Mouse (Mus musculus): Measurements from ENCODE around the gene Rbfox3.
A peak's percentile ranks its signal among the peaks of the same experiment; 100 is the strongest.

The Rbfox3 gene

DNA sequence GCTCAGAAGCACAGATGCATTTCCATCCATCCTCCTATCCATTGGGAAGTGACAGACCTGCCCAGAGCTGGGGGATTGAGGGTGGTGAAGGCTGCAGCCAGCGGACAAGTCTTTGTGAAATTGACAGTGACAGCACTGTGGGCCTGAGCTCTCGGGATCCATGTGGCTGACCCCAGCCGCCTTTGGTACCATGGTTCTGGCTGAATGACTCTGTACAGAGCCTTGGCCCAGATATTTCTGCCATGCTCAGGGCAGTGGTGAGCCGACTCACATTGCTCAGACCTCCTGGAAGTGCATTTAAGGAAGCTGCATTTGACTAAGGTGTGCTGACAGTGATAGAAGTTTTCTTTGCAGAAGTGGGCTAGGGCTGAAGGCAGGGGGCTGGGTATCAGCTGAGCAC, 144.0 kb downstream of the Rbfox3 start:
- DNase-seq (ENCODE audit: inconsistent ontology term), result no peak

DNA sequence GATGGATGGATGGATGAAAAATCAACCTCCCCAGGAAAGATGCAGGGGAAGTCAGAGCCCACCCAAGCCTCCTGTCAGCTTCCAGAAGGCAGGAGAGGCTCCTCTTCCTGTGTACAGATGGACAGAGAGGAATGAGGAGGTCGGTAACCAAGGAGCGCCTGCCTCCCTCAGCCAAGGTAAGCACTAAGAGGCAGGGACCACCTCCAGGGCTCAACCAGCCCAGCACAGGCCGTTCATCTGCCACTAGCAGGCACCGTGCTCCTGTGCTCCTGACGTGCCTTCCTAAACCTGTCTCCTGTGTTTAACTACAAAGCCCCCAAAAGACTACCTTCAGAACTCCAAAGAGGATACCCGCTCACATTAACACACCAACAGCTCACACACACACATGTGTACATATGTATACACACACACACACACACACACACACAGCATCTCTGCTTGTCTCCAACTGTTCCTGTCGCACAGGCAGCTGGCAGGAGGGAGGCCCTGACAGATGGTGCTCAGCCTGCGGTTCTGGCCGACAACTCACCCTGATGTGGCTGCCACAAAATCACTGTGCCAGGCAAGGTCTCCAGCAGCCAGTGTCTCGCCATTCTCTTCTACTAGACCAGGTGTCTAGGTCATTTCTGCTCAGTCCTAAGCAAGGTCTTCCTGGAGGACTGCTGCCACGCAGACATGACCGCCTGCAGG, 151.0 kb downstream of the Rbfox3 start:
- DNase-seq (ENCODE audit: inconsistent ontology term), result no peak

DNA sequence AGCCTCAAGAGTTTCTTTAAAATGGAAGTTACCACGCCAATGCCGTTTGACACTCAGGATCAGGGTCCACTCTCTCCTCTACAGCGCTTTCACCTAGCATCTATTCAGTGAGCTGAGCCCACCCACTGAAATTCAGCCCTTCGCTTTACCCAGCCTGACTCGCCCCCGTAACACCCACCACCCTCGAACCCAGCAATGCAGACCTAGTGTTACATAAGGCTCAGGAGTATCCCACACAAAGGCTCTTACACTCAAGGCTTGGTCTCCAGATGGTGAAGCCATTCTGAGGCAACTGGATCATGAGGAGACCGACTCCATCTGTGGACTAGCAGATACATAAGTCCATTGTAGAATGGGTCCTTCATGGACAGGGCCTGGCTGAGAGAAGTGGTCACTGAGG, 152.2 kb downstream of the Rbfox3 start:
- no peak for DNase-seq (ENCODE audit: inconsistent ontology term)

DNA sequence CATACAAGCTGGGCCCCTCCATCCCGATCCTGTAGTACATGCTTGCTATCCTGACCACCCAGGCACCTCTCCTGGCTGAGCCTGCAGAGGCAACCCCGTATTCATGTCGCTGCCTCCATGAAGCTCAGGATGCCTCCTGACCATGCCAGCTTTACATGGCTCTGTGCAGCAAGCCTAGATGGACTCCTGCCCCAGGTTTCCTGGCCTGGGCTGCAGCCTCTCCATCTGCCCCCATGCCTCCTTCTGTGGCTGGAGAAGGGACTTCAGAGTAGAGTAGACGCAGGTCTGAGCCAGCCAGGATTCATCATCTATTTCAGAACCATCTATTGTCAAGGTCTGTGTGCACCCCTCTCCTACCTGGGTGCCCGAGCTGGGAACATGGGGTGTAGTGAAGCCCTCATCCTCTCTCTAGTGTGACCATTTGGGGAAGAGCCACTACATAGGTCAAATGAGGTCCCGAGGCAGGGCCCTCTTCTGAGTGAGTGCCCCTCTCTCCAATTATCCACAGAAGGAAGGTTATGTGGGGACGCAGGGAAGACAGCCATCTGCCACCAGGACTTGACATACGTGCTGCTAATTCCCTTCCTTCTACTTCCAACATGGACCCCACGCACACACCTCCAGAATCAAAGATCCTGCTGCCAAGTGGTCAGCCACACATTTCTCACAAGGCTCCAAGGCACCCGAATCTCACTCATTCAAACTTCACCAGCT, 153.0 kb downstream of the Rbfox3 start:
- DNase-seq (ENCODE audit: inconsistent ontology term), result no peak

DNA sequence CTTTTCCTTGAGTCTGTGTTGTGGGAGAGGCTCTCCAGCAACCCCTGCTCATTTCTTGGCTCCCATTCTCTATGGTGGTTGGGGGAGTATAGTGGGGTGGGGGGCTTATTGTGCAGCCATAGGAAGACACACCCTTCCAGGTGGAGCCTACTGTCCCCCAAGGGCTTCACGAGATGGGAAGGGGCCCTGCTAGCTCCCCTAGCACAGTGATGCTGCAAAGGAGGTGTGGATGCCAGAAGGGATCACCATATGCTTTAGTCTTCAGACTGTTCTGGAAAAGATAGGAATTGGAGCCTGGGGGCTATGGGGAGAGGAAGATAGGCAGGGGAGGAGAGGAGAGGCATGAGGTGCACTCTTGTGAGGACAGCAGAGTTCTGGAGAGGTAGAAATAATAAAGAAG, 153.9 kb downstream of the Rbfox3 start:
- DNase-seq (ENCODE audit: inconsistent ontology term), result no peak

DNA sequence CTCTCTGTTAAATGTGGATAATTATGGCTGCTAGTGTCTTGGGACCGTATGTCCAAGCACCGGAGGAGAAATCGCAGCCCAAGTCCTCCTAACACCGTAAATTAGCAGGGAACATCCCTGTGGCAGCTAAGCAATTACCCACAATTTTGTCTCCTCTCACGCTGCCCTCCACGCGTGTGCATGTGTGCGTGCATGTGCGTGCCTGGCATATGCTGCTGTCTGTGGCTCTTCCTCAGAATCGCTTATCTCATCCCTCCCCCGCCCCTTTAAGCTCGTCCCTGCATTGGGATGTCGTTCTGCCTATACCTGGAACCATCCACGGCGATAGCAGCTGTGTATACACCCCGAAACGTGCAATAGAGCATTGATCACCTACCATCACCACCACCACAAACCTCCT, 156.4 kb downstream of the Rbfox3 start:
- DNase-seq (ENCODE audit: inconsistent ontology term), result no peak

DNA sequence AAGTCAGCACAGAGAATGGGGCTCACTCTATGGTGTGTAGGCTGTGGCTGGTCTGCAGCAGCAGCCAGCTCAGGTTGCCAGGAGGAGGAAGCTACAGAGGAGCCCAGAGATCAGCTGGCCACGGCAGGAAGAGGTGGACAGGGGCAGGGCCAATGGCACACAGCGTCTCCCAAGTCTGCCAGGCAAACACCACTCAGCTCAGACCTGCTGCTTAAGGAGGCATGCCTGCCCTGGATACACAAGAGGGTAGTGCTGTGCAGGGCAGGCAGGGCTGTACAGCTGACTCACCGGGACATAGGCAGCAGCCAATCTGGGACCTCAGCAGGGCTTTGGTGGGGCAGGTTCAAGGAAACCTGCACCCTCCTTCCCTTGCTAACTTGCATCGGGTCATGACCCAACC, 156.9 kb downstream of the Rbfox3 start:
- DNase-seq (ENCODE audit: inconsistent ontology term), result no peak

DNA sequence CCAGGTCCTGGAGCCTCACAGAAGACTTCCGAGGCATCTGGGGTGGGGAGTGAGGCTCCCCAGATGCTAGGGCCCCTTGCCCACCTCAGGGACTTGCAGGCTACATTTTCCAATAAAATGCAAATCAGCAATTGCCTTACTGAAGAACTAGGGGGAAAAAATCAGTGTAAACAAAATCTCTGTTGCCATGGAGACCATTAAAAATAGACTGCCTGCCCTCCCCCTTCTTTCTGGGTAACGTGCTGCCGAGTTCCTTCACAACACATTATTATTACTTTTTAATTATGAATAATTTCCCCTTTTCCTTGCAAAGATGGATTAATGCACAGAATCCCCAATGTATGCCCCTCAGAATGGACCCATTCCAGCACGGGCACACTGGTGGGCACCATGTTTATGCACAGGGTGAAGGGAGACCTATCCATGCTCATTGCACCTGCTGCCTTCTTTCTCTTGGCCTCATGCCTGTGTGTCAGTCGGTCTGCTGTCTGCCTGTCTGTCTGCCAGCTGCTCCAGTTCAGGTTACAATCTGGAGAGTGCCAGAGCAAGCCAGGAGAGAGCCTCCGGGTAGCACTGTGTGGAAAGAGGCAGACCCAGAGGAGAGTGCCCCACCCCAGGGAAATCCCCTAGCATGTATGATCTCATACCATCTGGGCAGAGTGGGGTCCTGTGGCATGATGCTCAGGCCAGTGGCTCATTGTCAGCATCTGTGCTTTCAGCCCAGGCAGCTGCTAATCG, 159.3 kb downstream of the Rbfox3 start:
- DNase-seq (ENCODE audit: inconsistent ontology term), result no peak

DNA sequence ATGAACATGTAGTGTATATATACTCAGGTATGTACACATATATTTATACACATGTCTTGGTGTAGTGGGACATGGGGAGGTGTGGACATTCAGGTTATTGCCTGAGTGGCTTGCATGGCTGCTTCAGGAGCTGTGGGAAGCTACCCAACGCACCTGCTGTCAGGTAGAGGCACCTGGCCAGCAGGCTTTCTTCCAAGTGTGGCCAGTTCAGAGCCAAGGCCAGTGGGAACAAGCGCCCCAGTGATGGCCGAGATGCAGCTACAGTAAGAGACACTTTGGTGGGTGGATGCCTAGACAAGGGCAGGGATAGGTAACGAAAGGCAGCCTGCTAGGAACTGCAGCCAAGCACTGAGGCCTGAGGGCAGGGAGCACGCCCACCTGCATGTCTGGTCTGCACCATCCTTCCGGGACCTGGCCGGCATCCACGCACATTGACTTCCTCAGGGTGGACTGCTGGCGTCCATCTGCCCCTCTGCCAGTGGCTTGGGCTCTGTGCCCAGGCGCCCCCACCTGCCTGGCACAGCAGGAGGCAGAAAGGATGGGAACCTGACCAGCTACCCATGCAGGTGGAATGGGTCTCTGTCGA, 160.6 kb downstream of the Rbfox3 start:
- DNase-seq (ENCODE audit: inconsistent ontology term), result no peak

DNA sequence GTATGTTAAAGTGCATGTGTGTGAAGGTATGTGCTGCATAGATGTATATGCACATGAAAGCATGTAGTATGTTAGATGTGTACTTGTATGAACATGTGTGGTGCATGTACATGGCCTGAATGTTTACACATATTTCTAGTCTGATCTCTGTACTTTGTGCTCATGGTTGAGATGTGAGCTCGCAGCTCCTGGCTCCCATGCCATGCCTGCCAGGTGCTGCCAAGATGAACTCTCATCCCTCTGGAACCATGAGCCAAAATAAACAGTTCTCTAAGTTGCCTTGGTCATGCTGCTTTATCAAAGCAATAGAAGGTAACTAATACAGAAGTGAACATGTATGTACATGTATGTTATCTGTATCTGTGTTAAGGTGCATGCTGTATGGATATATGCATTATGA, 161.9 kb downstream of the Rbfox3 start:
- DNase-seq (ENCODE audit: inconsistent ontology term), result no peak

DNA sequence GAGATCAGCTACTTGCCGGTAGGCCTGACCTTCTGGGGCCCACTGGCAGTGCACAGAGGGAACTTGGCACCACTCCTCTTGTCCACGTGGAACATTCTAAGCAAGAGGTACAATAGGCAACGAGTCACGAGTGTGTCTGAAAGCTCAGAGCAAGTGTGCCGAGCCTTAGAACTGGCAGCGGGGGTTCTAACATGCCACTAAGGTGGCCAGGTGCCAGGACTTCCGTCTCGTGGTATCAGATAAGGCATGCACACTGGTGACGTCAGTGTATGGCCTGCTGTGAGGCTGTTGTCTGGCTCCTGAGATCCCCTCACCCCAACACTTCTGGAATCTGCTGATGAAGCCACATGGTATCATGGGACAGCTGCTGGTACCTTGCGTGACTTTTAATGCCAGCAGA, 162.8 kb downstream of the Rbfox3 start:
- DNase-seq (ENCODE audit: inconsistent ontology term), result peak; percentile 5

DNA sequence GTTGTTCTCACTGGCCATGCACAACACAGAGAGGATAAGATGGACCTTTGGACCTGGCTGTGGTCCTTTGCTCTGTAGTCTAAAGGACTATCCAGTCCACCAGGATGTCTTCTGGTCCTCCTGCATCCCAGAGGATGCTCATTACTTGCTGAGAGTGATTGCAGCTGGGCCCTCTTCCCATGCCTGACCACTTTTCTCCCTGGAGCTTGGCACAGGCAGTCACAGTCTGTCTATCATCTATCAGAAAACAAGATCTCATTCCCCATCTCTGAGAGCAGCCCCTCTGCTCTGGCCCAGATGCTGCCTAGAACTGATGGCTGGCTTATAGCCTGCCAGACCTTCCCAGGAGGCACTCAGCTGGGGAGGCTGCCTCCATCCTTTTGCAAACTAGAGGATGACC, 166.1 kb downstream of the Rbfox3 start:
- no peak for DNase-seq (ENCODE audit: inconsistent ontology term)

DNA sequence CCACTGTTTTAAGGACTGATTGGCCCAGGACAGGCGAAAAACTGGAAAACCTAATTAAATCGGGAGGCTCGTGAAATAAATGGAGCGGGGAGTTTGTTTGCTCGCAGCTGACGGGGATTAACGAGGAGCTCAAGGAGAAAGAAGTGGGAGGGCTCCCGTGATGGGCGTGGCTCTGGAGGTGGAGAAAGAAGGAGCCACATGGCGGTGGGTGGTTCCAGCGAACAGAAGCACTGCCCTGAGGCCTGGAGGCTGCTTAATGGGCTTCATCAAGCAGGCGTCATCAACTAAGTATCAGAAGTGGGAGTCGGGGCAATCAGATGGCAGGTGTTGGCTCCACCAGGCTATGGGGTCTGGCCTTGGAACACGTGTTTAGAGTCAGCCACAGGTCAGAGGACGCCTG, 166.6 kb downstream of the Rbfox3 start:
- DNase-seq (ENCODE audit: inconsistent ontology term), result peak; percentile 69

DNA sequence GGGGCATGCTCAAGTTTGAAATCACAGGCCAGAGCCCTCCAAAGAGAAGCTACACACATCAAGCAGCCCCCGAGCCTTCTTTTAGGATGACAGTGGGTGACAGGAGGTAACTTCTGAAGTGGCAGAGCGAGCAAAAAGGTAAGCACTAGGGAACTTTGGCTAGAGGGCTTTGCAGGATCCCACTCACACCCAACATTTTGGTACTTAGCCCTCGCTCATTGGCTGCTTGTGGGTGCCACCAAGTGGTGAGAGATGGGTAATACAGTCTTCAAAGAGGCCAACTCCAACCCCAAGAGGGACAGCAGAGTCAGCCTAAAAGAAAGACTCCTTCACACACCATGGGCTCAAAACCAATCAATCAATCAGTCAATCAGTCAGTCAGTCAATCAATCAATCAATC, 168.6 kb downstream of the Rbfox3 start:
- DNase-seq (ENCODE audit: inconsistent ontology term), result peak; percentile 31

DNA sequence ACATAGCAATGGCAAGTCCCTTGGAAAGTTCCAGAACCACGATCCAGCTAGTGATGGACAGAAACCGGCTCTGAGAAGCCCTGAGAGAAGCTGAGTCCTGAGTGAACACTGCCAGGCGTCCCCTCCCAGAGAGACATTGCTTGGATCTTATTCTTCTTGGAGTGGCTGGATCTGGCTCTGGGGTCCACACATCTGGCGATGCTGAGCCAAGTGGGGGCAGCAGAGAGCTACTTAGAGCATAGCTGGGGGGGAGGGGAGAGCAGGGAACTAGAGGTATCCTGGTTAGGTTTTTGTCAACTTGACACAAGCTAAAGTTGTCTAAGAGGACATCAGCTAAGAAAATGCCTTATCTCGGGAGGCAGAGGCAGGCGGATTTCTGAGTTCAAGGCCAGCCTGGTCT, 170.1 kb downstream of the Rbfox3 start:
- DNase-seq (ENCODE audit: inconsistent ontology term), result peak; percentile 3

DNA sequence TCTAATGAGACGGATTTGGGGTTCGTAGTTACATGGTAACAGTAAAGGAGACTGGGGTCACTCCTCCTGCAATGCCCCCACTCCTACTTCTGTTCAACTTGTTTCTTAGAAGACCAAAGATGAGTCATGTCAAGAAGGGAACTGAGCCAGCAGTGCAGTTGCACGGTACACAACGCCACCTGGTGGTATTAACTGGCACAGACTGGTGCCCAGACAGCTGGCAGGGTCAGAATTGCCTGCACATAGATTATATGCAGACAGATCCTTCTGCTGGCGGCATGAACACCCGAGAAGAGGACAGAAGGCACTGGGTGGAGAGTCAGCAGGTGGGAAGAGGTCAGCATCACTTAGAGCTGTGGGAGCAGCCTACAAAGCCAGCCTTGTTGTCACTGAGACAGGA, 171.4 kb downstream of the Rbfox3 start:
- peak; percentile 63 for DNase-seq (ENCODE audit: inconsistent ontology term)

DNA sequence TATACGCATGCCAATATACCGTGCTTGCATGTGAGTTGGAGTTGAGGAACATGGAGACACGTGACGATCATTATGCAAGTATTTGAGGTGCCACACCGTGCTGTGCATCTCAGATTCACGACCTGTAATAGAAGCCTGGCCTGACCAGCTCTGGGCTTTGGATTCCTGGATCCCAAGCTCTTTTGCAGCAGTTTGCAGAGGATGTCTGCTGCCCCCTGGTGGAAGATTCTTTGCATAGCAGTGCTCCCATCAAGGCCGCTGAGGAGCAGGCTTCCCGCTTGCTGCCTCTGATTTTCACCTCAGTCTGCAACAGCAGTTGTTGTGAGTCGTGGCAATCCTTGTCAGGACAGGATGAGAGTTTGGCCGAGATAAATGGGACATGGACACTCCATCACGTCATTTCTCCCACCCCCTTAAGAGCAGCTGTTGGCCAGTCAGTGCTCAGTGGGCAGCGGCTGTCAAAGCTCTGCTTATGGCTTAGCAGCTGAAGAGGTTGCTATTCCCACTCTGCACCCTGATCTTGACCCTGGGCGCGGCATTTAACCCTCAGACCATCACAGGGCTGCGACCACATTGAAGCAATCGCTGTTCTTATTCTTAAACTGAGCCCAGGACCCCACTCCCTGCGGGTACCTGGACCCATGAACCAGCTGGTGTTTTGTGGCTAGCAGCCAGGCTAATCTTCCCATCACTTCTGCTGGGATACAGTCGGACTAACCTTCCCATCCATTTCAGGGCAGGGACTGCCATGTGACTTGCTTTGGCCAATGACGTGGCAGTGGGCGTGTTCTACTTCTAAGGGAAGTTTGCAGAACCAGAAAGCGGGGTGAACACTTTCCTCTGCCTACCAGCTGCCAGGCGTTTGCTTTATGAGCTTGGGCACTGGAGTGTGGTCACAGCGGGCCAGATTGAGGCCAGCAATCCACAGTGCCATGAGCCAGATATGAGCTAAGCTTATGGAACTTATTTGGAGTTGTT, 172.3 kb downstream of the Rbfox3 start:
- DNase-seq (ENCODE audit: inconsistent ontology term), result peak; percentile 36

DNA sequence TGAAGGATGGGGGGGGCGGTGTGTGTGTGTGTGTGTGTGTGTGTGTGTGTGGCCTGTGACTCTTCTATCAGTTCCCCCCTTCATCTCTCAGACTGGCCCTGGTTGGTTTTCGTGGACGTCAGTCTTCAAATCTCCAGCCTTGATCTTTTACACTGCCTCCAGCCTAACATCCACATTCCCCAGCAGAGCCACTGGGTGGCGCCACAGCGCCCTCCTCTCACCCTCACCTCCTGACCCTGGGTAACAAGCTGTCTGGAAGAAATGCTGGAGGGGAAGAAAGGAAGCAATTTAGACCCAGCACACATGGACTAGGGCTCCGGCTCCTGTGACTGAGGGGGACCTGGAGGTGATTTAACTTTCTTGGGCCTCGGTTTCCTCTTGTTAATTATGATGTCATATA, 173.1 kb downstream of the Rbfox3 start:
- no peak for DNase-seq (ENCODE audit: inconsistent ontology term)

DNA sequence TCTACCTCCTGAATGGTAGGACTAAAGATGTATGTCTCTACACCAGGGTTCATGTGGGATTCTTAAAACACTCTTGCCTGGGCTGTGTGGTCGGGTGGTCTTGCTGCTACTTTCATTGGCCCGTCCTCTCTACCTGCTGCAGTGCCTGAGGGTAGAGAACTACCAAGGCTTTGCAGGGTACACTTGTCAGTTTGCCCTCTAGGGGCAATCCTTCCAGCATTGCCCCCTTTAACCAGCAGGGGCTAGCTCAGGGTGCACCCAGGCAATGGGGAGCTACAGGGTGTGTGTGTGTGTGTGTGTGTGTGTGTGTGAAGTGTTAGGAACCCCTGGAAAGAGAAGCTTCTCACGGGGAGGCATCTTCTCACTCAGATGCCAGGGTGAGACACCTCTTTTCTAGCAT, 173.6 kb downstream of the Rbfox3 start:
- DNase-seq (ENCODE audit: inconsistent ontology term), result no peak

DNA sequence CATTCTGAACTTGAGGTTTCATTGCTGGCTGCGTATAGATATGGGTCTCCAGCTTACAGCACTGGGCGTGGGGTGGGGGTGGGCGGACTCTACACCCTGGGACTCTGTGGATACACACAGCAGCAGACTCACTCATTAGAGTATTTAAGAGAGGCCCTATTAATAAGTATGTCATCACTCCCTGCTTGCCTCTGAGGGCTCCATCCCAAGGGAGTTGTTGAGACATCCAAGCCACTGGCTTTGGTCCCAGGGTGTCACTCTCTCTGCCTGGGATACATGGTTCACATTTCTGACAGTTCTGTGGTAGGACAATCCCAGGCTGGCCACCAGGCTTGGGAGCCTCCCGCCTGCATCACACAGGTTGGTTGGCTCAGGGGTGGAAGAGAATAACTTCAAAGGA, 174.4 kb downstream of the Rbfox3 start:
- no peak for DNase-seq (ENCODE audit: inconsistent ontology term)

DNA sequence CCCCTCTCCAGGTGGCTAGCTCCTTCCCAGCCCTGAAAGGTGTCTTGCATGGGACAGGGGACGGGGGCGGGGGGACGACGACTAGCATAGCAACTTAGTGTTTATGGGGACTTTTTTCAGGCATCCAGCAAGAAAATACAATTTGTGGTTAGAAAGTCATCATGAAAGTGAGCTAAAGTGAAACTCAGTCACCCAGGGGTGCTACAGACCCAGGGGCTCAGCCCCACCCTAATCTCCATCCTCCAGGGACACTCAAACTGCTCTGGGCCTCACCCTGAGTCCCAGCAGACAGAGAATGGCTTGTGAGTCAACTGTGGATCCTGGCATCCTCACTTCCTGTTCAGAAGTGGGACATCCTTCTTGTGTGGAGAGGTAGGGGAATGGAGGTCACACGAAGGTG, 179.7 kb downstream of the Rbfox3 start:
- no peak for DNase-seq (ENCODE audit: inconsistent ontology term)
